Mouse (Mus musculus): ENCODE measurements around the gene Etv3. TPM values are rescaled to one million over a fixed set of nuclear protein-coding genes. Genes with fewer than 3 reads are reported as not detected.

Etv3 gene
- polyA plus RNA-seq, 1 experiment: 15.8 TPM

DNA sequence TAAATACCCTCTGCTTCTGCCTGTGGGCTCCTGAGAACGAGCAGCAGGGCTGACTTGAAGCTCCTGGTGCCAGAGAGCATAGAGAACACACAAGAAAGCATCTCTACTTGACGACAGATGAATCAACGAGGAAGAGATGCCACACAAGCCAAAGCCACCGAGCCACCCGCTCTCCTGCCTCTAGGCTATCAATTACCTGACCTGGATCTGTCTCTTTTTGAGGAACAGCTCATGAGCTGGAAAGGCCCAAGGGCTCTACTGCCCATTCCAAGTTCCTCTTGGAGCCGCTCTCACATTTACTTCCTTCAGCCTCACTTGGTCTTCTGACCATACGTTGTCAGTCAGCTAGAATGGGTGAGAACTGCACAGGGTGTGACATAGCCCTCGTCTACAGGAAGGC, 36.2 kb downstream of the Etv3 start:
- no peak overlapping the region for H3K4me3 ChIP-seq (ENCODE audit: insufficient read depth, low read depth, low read length)
- H3K4me1 ChIP-seq (ENCODE audit: control insufficient read depth, insufficient read depth, insufficient read length, low read length): no peaks in the 10 kb centered on the region
- H3K27ac ChIP-seq (replicated peaks; ENCODE audit: low read depth, low read length): no peak overlapping the region

DNA sequence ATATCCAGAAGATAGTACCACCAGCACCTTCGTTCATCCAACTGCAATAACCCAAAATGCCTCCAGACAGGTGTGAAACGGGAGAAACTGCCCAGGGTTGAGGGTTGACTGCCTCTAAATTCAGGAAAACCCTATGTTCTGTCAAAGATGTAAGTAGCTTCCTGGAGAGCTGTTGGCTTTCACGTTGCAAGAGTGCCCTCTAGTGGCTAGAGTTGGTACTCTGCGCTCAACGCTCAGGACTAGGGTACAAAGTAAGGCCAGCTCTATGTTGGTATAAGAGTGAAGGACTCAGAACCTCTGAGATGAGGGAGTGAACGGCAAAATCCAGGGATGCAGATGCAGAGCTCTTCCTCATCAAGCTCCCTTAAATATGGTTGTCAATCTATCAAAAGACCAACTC, 37.2 kb downstream of the Etv3 start:
- Histone ChIP-seq H3K4me1 (ENCODE audit: control insufficient read depth, insufficient read depth, insufficient read length, low read length) (no peaks in the 10 kb centered on the region), H3K27ac (replicated peaks; ENCODE audit: low read depth, low read length) (no peak overlapping the region), H3K4me3 (ENCODE audit: insufficient read depth, low read depth, low read length) (no peak overlapping the region)

DNA sequence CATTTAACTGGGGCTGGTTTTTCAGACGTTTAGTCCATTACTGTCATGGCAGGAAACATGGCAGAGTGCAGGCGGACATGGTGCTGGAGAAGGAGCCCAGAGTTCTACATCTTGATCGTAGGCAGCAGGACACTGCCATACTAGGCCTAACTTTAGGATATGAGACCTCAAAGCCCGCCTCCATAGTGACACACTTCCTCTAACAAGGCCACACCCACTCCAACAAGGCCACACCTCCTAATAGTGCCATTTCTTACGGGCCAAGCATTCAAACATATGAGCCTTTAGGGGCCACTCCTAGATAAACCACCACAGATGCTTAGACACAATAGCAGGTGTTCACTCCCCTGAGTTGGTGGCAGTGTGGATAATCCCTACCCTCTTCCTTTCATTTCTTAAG, 38.3 kb downstream of the Etv3 start:
- H3K4me3 ChIP-seq (ENCODE audit: insufficient read depth, low read depth, low read length): no peak overlapping the region
- no peak overlapping the region for H3K27ac ChIP-seq (replicated peaks; ENCODE audit: low read depth, low read length)
- H3K4me1 ChIP-seq (ENCODE audit: control insufficient read depth, insufficient read depth, insufficient read length, low read length): no peaks in the 10 kb centered on the region

DNA sequence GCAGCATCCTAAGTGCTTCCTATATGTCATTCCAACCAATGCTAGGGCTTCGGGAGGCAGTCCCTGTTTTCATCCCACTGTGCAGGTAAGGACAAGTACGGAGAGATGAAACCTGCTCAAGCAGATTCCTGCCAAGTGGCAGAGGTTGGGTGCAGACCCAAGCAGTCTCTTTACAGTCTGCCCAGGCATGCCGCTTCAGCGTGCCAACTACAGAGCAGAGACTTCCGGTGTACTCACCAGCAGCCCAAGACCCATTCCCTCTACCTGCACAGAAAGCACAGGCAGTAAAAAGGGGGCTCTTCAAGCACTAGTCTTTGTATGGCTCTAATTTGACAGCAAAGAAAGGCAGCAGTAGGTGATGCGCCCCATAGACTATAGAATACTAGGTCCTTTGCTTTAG, 40.4 kb downstream of the Etv3 start:
- Histone ChIP-seq H3K4me1 (ENCODE audit: control insufficient read depth, insufficient read depth, insufficient read length, low read length) (no peaks in the 10 kb centered on the region), H3K4me3 (ENCODE audit: insufficient read depth, low read depth, low read length) (no peak overlapping the region), H3K27ac (replicated peaks; ENCODE audit: low read depth, low read length) (no peak overlapping the region)

DNA sequence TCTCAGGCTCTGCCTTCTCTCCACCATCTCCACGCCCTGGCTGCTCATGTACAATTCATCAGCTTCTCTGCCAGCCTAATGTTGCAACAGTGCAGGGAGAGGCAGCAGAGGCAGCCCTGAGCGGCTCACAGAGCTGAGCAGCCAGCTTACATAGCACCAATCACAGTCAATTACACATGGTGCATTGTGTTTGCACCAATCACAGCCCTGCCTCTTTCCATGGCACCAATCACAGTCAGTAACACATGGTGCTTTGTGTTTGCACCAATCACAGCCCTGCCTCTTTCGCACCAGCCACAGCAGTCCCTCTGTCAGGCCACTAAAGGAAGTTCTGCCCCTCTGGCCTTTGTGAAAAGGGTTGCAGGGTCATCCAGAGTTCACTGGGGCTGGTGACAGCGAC, 40.9 kb downstream of the Etv3 start:
- Histone ChIP-seq H3K27ac (replicated peaks; ENCODE audit: low read depth, low read length) (no peak overlapping the region), H3K4me3 (ENCODE audit: insufficient read depth, low read depth, low read length) (no peak overlapping the region), H3K4me1 (ENCODE audit: control insufficient read depth, insufficient read depth, insufficient read length, low read length) (no peaks in the 10 kb centered on the region)

DNA sequence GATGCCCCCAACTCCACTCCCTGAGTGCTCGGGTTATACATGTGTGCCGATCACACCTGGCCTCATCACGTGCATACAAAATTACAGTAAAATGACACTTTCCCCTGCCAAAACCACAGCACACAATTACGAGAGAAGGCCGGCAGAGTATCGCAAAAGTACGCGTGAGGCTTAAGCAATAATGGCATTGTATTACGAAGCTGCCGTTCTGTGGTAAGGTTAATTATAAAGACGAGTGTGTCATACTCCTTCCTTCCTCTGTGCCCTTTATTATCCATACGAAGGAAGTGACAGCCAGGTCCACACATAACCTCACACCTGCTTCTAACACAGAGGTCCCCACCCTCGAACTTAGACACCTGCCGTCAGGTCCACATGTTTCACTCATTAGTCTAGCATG, 42.3 kb downstream of the Etv3 start:
- no peak overlapping the region for H3K27ac ChIP-seq (replicated peaks; ENCODE audit: low read depth, low read length)
- H3K4me3 ChIP-seq (ENCODE audit: insufficient read depth, low read depth, low read length): no peak overlapping the region
- no peaks in the 10 kb centered on the region for H3K4me1 ChIP-seq (ENCODE audit: control insufficient read depth, insufficient read depth, insufficient read length, low read length)

DNA sequence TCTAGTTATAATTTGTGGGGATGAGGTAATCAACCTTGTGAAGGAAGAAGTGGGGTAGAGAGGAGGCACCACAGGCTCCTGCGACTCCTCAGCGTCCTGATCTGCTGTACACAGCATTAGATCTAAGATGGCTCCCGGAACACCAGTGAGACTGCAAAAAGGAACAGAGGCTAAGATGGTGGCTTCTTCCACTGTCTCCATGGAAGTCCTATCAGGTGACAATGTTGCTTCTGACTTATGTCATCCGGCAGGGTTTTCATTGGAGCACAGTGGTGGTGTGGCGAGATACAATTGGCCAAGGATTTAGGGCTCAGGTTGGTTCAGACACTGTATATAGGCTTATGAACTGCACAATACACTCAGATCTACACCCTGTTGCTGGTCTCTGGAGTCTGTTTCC, 43.5 kb downstream of the Etv3 start:
- no peak overlapping the region for H3K27ac ChIP-seq (replicated peaks; ENCODE audit: low read depth, low read length)
- H3K4me3 ChIP-seq (ENCODE audit: insufficient read depth, low read depth, low read length): no peak overlapping the region
- H3K4me1 ChIP-seq (ENCODE audit: control insufficient read depth, insufficient read depth, insufficient read length, low read length): no peaks in the 10 kb centered on the region

DNA sequence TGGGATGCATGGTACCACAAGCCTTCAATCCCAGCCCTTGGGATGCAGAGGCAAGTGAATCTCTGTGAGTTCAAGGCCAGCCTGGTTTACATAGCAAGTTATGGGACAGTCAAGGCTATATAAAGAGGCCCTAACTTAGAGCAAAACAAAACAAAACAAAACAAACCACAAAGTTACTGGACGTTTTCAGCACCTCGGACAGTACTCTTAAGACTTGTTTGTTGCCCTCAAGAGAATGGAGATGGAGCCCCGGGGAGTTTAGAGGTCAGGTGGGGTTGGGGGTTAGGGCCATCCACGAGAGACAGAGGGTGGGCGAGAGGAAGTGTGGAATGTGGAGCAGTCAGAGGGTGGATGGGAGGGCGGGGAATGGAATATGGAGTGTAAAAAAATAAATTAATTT, 50.6 kb downstream of the Etv3 start:
- Histone ChIP-seq H3K27ac (replicated peaks; ENCODE audit: low read depth, low read length) (no peak overlapping the region), H3K4me3 (ENCODE audit: insufficient read depth, low read depth, low read length) (no peak overlapping the region), H3K4me1 (ENCODE audit: control insufficient read depth, insufficient read depth, insufficient read length, low read length) (no peaks in the 10 kb centered on the region)

DNA sequence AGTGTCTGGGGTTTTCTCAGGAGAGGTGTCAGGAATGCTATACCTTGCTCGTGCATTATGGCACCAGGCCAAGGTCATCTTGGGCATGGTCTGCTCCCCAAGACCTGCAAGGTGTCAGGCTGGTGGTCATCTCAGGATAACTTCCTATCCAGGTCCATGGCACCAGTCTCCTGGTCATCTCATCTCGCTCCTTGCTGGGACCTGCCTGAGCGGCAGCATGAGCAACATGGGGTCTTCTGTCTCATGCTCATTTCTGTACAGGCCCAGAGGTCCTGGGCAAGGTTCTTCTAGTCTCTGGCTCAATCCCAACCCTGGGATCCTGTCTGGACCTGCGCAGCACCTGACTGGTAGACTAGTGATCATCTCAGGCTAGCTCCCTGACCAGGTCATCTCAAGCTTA, 57.1 kb downstream of the Etv3 start:
- H3K27ac ChIP-seq (replicated peaks; ENCODE audit: low read depth, low read length): no peak overlapping the region
- no peak overlapping the region for H3K4me3 ChIP-seq (ENCODE audit: insufficient read depth, low read depth, low read length)
- no peaks in the 10 kb centered on the region for H3K4me1 ChIP-seq (ENCODE audit: control insufficient read depth, insufficient read depth, insufficient read length, low read length)

Other genes with a start within 250 kb of the Etv3 start
- gene Cd5l, start 167.5 kb upstream of the Etv3 start, polyA plus RNA-seq (2012; ENCODE audit: insufficient read depth, insufficient read length, missing spikeins): not detected in 2 replicates
- gene Fcrl1, start 149.0 kb upstream of the Etv3 start, polyA plus RNA-seq (2012; ENCODE audit: insufficient read depth, insufficient read length, missing spikeins): not detected in 2 replicates
- gene Fcrl5, start 89.6 kb upstream of the Etv3 start, polyA plus RNA-seq (2012; ENCODE audit: insufficient read depth, insufficient read length, missing spikeins): 0.50 TPM in 1 of 2 replicates, not detected in the other
- 18.3 and 18.7 TPM in 2 replicates for gene Arhgef11, start 92.2 kb downstream of the Etv3 start, polyA plus RNA-seq (2012; ENCODE audit: insufficient read depth, insufficient read length, missing spikeins)
- 0.38 TPM in 1 of 2 replicates, not detected in the other for gene Lrrc71, start 223.2 kb downstream of the Etv3 start, polyA plus RNA-seq (2012; ENCODE audit: insufficient read depth, insufficient read length, missing spikeins)

Data from brown adipose tissue, adult 24 weeks (tissue).